Mouse (Mus musculus): ENCODE measurements at regions not wholly inside any gene's neighbourhood (a gene's known extent, or its start where the extent isn't known, plus 50 kb on each side); places are given as distances from the start of the nearest gene placed in this dataset.

DNA sequence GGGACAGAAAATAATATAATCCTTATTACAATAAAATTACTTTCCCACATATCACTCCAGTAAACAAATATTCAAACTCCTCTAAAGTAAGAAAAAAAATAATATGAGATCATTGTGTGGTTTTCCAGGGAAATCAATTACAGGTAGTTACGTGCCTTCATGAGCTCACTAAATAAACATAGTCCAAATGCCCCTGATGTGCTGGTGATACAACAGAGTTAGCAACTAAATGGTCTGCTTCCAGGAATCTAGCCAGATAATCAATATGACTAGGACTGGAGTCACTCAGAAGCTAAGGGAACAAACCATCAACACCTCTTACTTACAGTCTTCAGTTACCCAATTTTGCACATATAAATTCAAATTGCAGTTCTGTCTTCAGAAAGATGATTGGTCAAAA, 267.2 kb downstream of the Basp1 start:
- Histone ChIP-seq H3K4me3 (replicated peaks; ENCODE audit: low read length) (no peak overlapping the region), H3K4me1 (replicated peaks; ENCODE audit: control insufficient read depth, insufficient read depth, low read length) (no peaks in the 10 kb centered on the region), H3K36me3 (replicated peaks; ENCODE audit: control insufficient read depth, insufficient read depth) (no peaks in the 10 kb centered on the region), H3K4me2 (replicated peaks) (no peak overlapping the region), H3K27ac (no peak overlapping the region), H3K9me3 (ENCODE audit: control insufficient read depth, low read length) (no peaks in the 10 kb centered on the region), H3K27me3 (ENCODE audit: control insufficient read depth, insufficient read depth, low read length) (no peaks in the 10 kb centered on the region), H3K9ac (no peak overlapping the region)
- DNase-seq (ENCODE audit: low spot score) (no peak), ATAC-seq (ENCODE audit: low FRiP score) (no peak)
- WGBS: 84% methylated on average over 1 of the region's 1 CpGs

DNA sequence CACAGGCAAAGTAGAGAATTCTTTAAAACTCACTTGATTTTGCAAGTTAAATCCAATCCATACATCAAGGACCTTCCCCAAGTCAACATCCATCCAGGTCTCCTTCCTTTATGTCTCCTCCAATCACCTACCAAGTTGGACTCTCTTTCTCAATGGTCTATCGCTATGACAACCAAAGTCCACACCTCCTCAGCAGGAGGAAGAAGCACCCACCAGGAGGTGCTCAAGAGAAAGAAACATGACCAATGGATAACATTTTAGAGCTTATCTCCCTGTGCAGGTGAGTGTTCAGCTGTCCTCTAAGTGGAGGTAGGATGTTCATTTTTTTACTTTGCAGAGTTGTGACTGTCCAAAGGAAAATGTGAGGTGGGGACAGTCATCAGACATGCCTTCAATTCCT, 269.3 kb downstream of the Basp1 start:
- H3K36me3 ChIP-seq (replicated peaks; ENCODE audit: control insufficient read depth, insufficient read depth): no peaks in the 10 kb centered on the region
- H3K4me3 ChIP-seq (replicated peaks; ENCODE audit: low read length): no peak overlapping the region
- no peaks in the 10 kb centered on the region for H3K27me3 ChIP-seq (ENCODE audit: control insufficient read depth, insufficient read depth, low read length)
- H3K27ac ChIP-seq: no peak overlapping the region
- ATAC-seq (ENCODE audit: low FRiP score) (no peak), DNase-seq (ENCODE audit: low spot score) (no peak)
- H3K9me3 ChIP-seq (ENCODE audit: control insufficient read depth, low read length): no peaks in the 10 kb centered on the region
- H3K9ac ChIP-seq: no peak overlapping the region
- H3K4me1 ChIP-seq (replicated peaks; ENCODE audit: control insufficient read depth, insufficient read depth, low read length): no peaks in the 10 kb centered on the region
- no peak overlapping the region for H3K4me2 ChIP-seq (replicated peaks)
- WGBS: 67% methylated on average over 1 of the region's 1 CpGs

DNA sequence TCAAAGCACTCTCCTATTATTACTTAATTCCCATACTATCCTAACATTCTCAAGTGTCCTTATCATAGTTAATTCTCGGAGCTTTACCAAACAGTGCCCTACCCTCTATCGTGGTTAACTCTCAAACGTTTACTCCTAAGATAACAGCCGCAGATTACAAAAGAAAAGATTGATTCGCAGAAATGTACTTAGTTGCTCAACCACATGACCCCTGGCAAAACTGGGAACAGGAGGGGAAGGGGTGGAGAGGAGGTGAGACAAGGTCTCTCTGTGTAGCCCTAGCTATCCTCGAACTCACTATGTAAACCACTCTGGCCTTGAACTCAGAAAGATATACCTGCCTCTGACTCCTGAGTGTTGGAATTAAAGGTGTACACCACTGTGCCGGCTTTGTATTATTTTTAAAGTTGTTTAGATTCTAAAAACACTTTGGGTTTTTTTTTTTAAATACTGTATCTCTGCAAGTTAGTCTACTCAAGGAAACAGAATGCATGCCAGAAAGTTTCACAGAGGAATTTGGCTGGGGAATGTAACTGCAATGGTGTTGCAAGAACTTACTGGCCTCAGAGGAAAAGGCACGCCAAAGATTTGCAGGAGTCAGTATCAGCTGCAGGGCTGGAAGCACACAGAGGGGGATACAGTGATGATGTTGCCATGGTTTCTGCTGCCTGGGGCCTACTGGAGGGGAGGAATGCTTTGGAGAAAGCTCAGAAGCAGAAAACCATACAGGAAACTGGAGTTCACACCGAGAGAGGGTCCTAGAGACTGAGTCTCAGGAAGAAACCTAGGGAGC, 273.0 kb downstream of the Basp1 start:
- no peak overlapping the region for H3K4me2 ChIP-seq (replicated peaks)
- H3K9me3 ChIP-seq (ENCODE audit: control insufficient read depth, low read length): no peaks in the 10 kb centered on the region
- H3K4me3 ChIP-seq (replicated peaks; ENCODE audit: low read length): no peak overlapping the region
- peak; percentile 50 for DNase-seq (ENCODE audit: low spot score)
- no peak overlapping the region for H3K9ac ChIP-seq
- WGBS: 67% methylated on average over 9 of the region's 9 CpGs
- ATAC-seq (ENCODE audit: low FRiP score): peak; percentile 75; the same call in 1 of the 2 replicates
- no peaks in the 10 kb centered on the region for H3K4me1 ChIP-seq (replicated peaks; ENCODE audit: control insufficient read depth, insufficient read depth, low read length)
- H3K27me3 ChIP-seq (ENCODE audit: control insufficient read depth, insufficient read depth, low read length): no peaks in the 10 kb centered on the region
- no peak overlapping the region for H3K27ac ChIP-seq
- H3K36me3 ChIP-seq (replicated peaks; ENCODE audit: control insufficient read depth, insufficient read depth): no peaks in the 10 kb centered on the region

DNA sequence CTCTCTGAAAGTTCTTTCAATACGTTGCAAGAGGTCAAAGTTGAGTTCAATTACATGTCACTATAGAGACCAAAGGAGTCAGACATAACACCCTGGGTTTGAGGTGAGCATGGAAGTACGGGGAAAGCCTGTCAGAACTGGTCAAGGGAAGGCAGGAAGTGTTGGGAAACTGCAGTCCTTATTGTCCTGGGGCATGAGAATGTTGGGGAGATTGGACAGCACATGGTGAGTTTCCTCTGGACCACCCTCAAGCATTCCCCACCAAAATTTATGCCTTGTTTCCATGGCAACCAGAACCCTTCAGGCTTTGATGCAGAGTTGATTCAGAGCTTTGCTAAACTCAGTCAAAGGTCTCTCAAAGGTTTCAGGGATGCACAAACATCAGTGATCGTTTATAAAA, 276.5 kb downstream of the Basp1 start:
- Histone ChIP-seq H3K27me3 (ENCODE audit: control insufficient read depth, insufficient read depth, low read length) (no peaks in the 10 kb centered on the region), H3K4me2 (replicated peaks) (no peak overlapping the region), H3K27ac (no peak overlapping the region), H3K9ac (no peak overlapping the region), H3K4me3 (replicated peaks; ENCODE audit: low read length) (no peak overlapping the region), H3K4me1 (replicated peaks; ENCODE audit: control insufficient read depth, insufficient read depth, low read length) (no peaks in the 10 kb centered on the region), H3K36me3 (replicated peaks; ENCODE audit: control insufficient read depth, insufficient read depth) (no peaks in the 10 kb centered on the region), H3K9me3 (ENCODE audit: control insufficient read depth, low read length) (no peaks in the 10 kb centered on the region)
- DNase-seq (ENCODE audit: low spot score) (peak; percentile 46), ATAC-seq (ENCODE audit: low FRiP score) (no peak)
- 13% methylated on average over 3 of the region's 3 CpGs for WGBS

DNA sequence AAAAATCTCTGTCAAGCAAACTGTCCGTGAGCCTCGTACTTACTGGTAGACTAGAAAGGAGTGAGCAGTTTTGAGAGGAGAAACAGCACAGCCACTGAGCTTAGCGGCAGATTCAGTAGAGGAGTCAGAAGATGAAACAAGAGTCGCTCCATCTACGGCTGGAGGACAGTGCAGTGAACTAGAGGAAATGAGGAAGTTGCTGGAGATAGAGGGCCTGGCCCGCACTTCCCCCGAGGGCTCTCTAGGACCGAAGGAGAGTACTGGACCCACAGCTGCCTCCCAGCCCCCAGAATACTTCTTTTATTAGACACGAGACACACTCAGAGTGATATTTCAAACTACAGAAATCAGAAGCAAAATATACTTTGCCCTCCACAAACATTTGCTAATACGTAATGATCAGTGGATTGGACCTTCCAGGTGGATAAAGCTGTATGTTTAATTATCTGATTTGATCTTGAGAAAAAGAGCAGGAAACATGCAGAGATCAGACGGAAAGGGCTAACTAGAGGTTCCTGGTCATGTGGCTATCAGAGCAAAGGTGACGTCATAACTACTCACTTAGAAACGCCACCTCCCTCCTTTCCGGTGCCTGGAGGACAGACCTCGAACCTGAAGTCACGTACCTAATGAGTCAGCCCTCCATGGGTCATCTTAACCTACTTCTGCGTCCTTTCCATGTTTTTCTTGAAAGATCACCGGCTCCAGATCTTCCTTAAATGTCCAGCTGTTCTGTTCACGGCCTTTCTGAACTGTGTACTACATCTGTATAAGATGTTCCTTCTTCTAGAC, 277.9 kb downstream of the Basp1 start:
- no peaks in the 10 kb centered on the region for H3K4me1 ChIP-seq (replicated peaks; ENCODE audit: control insufficient read depth, insufficient read depth, low read length)
- H3K4me3 ChIP-seq (replicated peaks; ENCODE audit: low read length): no peak overlapping the region
- ATAC-seq (ENCODE audit: low FRiP score): no peak
- H3K27me3 ChIP-seq (ENCODE audit: control insufficient read depth, insufficient read depth, low read length): no peaks in the 10 kb centered on the region
- H3K9ac ChIP-seq: no peak overlapping the region
- H3K27ac ChIP-seq: no peak overlapping the region
- DNase-seq (ENCODE audit: low spot score): no peak
- H3K36me3 ChIP-seq (replicated peaks; ENCODE audit: control insufficient read depth, insufficient read depth): no peaks in the 10 kb centered on the region
- no peaks in the 10 kb centered on the region for H3K9me3 ChIP-seq (ENCODE audit: control insufficient read depth, low read length)
- H3K4me2 ChIP-seq (replicated peaks): no peak overlapping the region
- WGBS: 89% methylated on average over 19 of the region's 19 CpGs

DNA sequence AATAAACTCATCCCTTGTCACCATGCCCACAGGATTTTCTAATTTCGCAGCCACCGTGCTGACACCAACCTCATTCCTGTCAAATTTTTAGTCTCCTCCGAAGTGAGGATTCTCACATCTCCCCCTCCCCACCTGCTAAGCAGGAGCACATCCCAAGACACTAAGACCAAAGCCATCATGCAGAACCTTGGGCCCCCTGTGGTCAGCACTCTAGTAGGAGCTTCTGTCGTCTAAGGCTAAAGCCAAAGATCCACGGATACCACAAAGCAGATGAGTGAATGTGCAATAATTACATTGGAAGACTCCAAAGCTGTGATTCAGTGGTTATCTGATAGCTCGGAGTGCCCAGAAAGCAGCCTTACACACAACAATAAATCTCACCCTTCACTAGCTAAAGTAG, 283.5 kb downstream of the Basp1 start:
- ATAC-seq (ENCODE audit: low FRiP score) (no peak), DNase-seq (ENCODE audit: low spot score) (no peak)
- no peaks in the 10 kb centered on the region for H3K9me3 ChIP-seq (ENCODE audit: control insufficient read depth, low read length)
- no peak overlapping the region for H3K27ac ChIP-seq
- H3K27me3 ChIP-seq (ENCODE audit: control insufficient read depth, insufficient read depth, low read length): no peaks in the 10 kb centered on the region
- no peaks in the 10 kb centered on the region for H3K4me1 ChIP-seq (replicated peaks; ENCODE audit: control insufficient read depth, insufficient read depth, low read length)
- no peak overlapping the region for H3K4me3 ChIP-seq (replicated peaks; ENCODE audit: low read length)
- WGBS: 56% methylated on average over 6 of the region's 6 CpGs
- H3K36me3 ChIP-seq (replicated peaks; ENCODE audit: control insufficient read depth, insufficient read depth): no peaks in the 10 kb centered on the region
- no peak overlapping the region for H3K4me2 ChIP-seq (replicated peaks)
- no peak overlapping the region for H3K9ac ChIP-seq

DNA sequence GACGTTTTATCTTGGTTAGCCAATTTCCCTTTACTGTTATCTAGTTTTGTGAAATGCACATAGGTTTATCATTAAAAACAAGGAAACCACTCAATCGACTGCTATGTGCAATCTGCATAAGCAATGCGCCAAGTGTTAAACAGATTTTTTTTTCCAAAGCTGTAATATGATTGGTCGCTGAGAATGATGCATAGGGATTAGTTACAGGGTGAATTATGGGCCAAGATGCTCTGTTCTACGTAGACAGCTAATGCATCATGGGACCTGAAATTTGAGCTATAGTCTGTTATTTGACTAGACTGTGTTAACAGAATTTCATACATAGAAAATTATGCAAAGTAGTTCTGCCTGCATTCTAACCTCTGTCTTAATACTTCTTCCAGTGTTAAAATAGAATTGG, 284.0 kb downstream of the Basp1 start:
- no peaks in the 10 kb centered on the region for H3K4me1 ChIP-seq (replicated peaks; ENCODE audit: control insufficient read depth, insufficient read depth, low read length)
- WGBS: 48% methylated on average over 5 of the region's 5 CpGs
- H3K9me3 ChIP-seq (ENCODE audit: control insufficient read depth, low read length): no peaks in the 10 kb centered on the region
- no peak for DNase-seq (ENCODE audit: low spot score)
- H3K4me2 ChIP-seq (replicated peaks): peak overlapping the region; percentile 25
- ATAC-seq (ENCODE audit: low FRiP score): peak; percentile 51; the same call in 1 of the 2 replicates
- no peak overlapping the region for H3K4me3 ChIP-seq (replicated peaks; ENCODE audit: low read length)
- H3K9ac ChIP-seq: no peak overlapping the region
- H3K36me3 ChIP-seq (replicated peaks; ENCODE audit: control insufficient read depth, insufficient read depth): no peaks in the 10 kb centered on the region
- no peak overlapping the region for H3K27ac ChIP-seq
- no peaks in the 10 kb centered on the region for H3K27me3 ChIP-seq (ENCODE audit: control insufficient read depth, insufficient read depth, low read length)

DNA sequence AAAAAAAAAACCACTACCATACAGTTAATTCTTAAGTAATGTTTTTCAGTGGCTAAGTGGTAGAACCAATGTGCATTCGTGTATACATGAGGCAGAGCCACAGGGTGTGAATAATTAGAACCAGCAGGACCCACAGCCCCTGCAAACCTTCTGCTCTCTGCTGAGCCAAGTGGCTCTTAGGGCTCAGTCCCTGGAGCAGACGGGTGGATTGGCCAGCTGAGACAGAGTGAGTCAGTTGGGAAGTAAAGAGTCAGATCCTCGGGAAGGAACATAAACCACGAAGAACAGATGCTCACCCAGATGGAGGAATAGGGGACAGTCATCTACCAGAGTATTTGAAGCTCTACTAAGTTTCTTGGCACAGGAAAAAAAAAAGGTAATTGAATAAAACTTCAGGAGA, 293.1 kb downstream of the Basp1 start:
- Histone ChIP-seq H3K27me3 (ENCODE audit: control insufficient read depth, insufficient read depth, low read length) (no peaks in the 10 kb centered on the region), H3K4me1 (replicated peaks; ENCODE audit: control insufficient read depth, insufficient read depth, low read length) (no peaks in the 10 kb centered on the region), H3K9ac (no peak overlapping the region), H3K27ac (no peak overlapping the region), H3K9me3 (ENCODE audit: control insufficient read depth, low read length) (no peaks in the 10 kb centered on the region), H3K4me3 (replicated peaks; ENCODE audit: low read length) (no peak overlapping the region), H3K4me2 (replicated peaks) (no peak overlapping the region), H3K36me3 (replicated peaks; ENCODE audit: control insufficient read depth, insufficient read depth) (no peaks in the 10 kb centered on the region)
- DNase-seq (ENCODE audit: low spot score) (no peak), ATAC-seq (ENCODE audit: low FRiP score) (no peak)
- WGBS: 40% methylated on average over 4 of the region's 4 CpGs

DNA sequence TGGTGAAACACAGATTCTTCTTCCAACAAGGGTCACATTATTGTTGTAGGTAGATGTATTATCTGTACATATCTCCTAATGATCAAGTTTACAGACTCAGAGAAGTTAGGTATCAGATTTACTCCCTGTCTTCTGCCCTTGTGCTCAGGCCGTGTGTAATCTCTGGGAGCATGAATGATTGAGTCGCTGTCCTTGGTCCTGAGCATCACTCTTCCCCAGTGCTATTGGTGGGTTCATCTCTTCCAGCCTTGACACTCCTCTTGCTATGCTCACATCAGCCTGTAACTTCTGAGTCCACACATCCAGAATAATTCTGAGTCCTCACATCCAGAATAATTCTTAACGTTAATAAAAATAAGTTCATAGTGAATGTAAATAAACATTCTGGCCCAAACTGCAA, 295.6 kb downstream of the Basp1 start:
- H3K36me3 ChIP-seq (replicated peaks; ENCODE audit: control insufficient read depth, insufficient read depth): no peaks in the 10 kb centered on the region
- no peaks in the 10 kb centered on the region for H3K4me1 ChIP-seq (replicated peaks; ENCODE audit: control insufficient read depth, insufficient read depth, low read length)
- 53% methylated on average over 3 of the region's 3 CpGs for WGBS
- ATAC-seq (ENCODE audit: low FRiP score): no peak
- no peak overlapping the region for H3K9ac ChIP-seq
- H3K9me3 ChIP-seq (ENCODE audit: control insufficient read depth, low read length): no peaks in the 10 kb centered on the region
- no peaks in the 10 kb centered on the region for H3K27me3 ChIP-seq (ENCODE audit: control insufficient read depth, insufficient read depth, low read length)
- DNase-seq (ENCODE audit: low spot score): no peak
- H3K27ac ChIP-seq: no peak overlapping the region
- no peak overlapping the region for H3K4me2 ChIP-seq (replicated peaks)
- no peak overlapping the region for H3K4me3 ChIP-seq (replicated peaks; ENCODE audit: low read length)

Data from hindbrain, embryonic 14.5 days (tissue).